In the genomic region with DNA sequence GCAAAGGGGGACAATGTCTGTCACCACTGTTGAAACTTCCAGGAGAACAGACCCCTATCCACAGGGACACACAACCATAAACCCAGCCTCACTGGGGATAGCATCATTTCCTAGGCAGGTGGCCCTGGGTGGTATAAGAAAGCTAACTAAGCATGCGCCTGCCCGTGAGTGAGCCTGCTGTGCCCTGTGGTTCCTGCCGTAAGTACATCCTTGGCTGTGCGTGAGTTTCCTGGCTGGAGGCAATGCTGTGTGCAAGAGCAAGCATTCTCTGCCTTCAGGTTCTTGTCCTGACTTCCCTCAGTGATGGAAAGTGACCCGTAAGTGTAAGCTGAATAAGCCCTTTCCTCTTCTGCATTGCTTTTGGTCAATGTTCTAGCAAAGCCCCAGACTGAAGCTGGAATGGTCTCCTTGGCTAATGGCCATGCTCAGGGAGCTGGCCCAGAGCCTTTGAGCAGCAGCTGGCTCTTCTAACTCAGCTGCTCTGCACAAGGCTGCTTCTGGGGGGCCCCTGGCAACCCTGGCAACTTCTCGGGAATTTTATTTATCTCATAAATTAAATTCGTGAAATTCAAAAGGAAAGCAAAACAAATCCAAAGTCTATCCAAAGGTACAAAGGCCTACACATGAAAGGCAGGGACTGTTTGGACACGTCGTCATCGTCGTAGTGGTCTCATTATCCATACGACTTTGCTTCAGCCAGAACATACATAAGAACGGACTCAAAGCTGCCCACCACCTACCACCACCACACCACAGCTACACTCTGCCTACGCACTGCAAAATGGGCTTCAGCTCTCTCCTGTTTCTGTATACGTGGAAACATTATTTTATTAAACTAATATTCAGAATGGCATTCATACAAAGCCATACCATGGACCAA, we compare ENCODE assay signal across 10 mouse cellular contexts. TPM values are rescaled to one million over a fixed set of nuclear protein-coding genes. Genes with fewer than 3 reads are reported as not detected.
DNase-seq lines count a peak whose midpoint lies in the region; ATAC-seq and TF ChIP-seq lines count a peak whose summit lies in the region.
"Had no signal": no experiment of that assay in that cellular context is flagged by ENCODE, and none has a peak within 500 bp of the region (broad histone marks: within the 10 kb centered on the region; RNA-seq: fewer than 3 reads in every experiment).

No protein-coding gene starts in this region.

- peak; percentile 61 for ATAC-seq in forebrain, embryonic 15.5 days (replicated peaks)
- no peak for ATAC-seq in forebrain, embryonic 12.5 days (ENCODE audit: low FRiP score)
- ATAC-seq in lung, embryonic 14.5 days (ENCODE audit: insufficient read depth) = peak; percentile 78
- ATAC-seq in neural tube, embryonic 15.5 days (ENCODE audit: low FRiP score) = no peak

- whole genome bisulfite sequencing in forebrain, embryonic 15.5 days = 31% methylated on average over 15 of the region's 15 CpGs
- 56% methylated on average over 15 of the region's 15 CpGs for WGBS in forebrain, embryonic 12.5 days
- 50% methylated on average over 15 of the region's 15 CpGs for WGBS in lung, embryonic 14.5 days
- WGBS in neural tube, embryonic 15.5 days = 43% methylated on average over 15 of the region's 15 CpGs

- H3K9me3 ChIP-seq in forebrain, embryonic 15.5 days = no peaks in the 10 kb centered on the region
- H3K9me3 ChIP-seq in forebrain, embryonic 12.5 days = no peaks in the 10 kb centered on the region
- no peaks in the 10 kb centered on the region for H3K9me3 ChIP-seq in lung, embryonic 14.5 days (ENCODE audit: low read depth, low read length)
- no peaks in the 10 kb centered on the region for H3K9me3 ChIP-seq in neural tube, embryonic 15.5 days (replicated peaks)

- no peak for TF ChIP-seq CTCF in lung, embryonic 14.5 days (IDR thresholded peaks at IDR 0.05; ENCODE audit: low read depth)

- no peak overlapping the region for H3K9ac ChIP-seq in forebrain, embryonic 15.5 days (replicated peaks)
- no peak overlapping the region for H3K9ac ChIP-seq in forebrain, embryonic 12.5 days
- no peak overlapping the region for H3K9ac ChIP-seq in lung, embryonic 14.5 days
- H3K9ac ChIP-seq in neural tube, embryonic 15.5 days (replicated peaks) = no peak overlapping the region

- H3K4me2 ChIP-seq in forebrain, embryonic 15.5 days (replicated peaks) = no peak overlapping the region
- H3K4me2 ChIP-seq in forebrain, embryonic 12.5 days = no peak overlapping the region
- H3K4me2 ChIP-seq in lung, embryonic 14.5 days = 0 out of 2 replicates have a peak overlapping the region, but pooled peaks have one; percentile 15
- no peak overlapping the region for H3K4me2 ChIP-seq in neural tube, embryonic 15.5 days

- DNase-seq in lung, embryonic 14.5 days = peak; percentile 89
- DNase-seq in lung, postnatal 25 days (ENCODE audit: low spot score) = no peak
- peak; percentile 68 for DNase-seq in kidney, postnatal 14 days
- DNase-seq in left cerebral cortex, adult 8-10 months (ENCODE audit: low spot score in 2 of 2) = no peak
- DNase-seq in thymus, postnatal 36 days = no peak
- DNase-seq: cerebellum, adult 8-10 months had no signal

- no peak overlapping the region for H3K27ac ChIP-seq in forebrain, embryonic 15.5 days (replicated peaks)
- no peak overlapping the region for H3K27ac ChIP-seq in forebrain, embryonic 12.5 days
- H3K27ac ChIP-seq in lung, embryonic 14.5 days (ENCODE audit: low read depth) = peak overlapping the region; percentile 74
- peak overlapping the region; percentile 45; the same call in 1 of the 2 replicates for H3K27ac ChIP-seq in neural tube, embryonic 15.5 days (replicated peaks)

- H3K27me3 ChIP-seq in forebrain, embryonic 15.5 days = no peaks in the 10 kb centered on the region
- peaks cover 10% of the 10 kb centered on the region; the same call in 1 of the 2 replicates for H3K27me3 ChIP-seq in forebrain, embryonic 12.5 days
- H3K27me3 ChIP-seq in lung, embryonic 14.5 days (ENCODE audit: insufficient read depth, low read length) = no peaks in the 10 kb centered on the region
- H3K27me3 ChIP-seq in neural tube, embryonic 15.5 days (replicated peaks) = no peaks in the 10 kb centered on the region

- H3K4me3 ChIP-seq in forebrain, embryonic 15.5 days = no peak overlapping the region
- H3K4me3 ChIP-seq in forebrain, embryonic 12.5 days (replicated peaks) = no peak overlapping the region
- H3K4me3 ChIP-seq in lung, embryonic 14.5 days (ENCODE audit: low read depth, low read length) = no peak overlapping the region
- H3K4me3 ChIP-seq in neural tube, embryonic 15.5 days (replicated peaks) = no peak overlapping the region

- peaks cover 19% of the 10 kb centered on the region for H3K4me1 ChIP-seq in forebrain, embryonic 15.5 days
- H3K4me1 ChIP-seq in forebrain, embryonic 12.5 days = peaks cover 30% of the 10 kb centered on the region
- H3K4me1 ChIP-seq in lung, embryonic 14.5 days (ENCODE audit: insufficient read depth) = peaks cover 33% of the 10 kb centered on the region
- peaks cover 30% of the 10 kb centered on the region for H3K4me1 ChIP-seq in neural tube, embryonic 15.5 days

- no peaks in the 10 kb centered on the region for H3K36me3 ChIP-seq in forebrain, embryonic 15.5 days
- H3K36me3 ChIP-seq in forebrain, embryonic 12.5 days (replicated peaks) = no peaks in the 10 kb centered on the region
- no peaks in the 10 kb centered on the region for H3K36me3 ChIP-seq in lung, embryonic 14.5 days (ENCODE audit: insufficient read depth)
- H3K36me3 ChIP-seq in neural tube, embryonic 15.5 days = no peaks in the 10 kb centered on the region

RNA-seq across cellular contexts. Expression of a gene that starts 50.7 kb away (rescaled TPM):
- 0.32 and 0.56 TPM in 2 replicates for polyA plus RNA-seq in forebrain, embryonic 15.5 days (2015; fragmentation: Nextera tagmentation; extraction: Ambion mirVana)
- 0.66 and 0.78 TPM in 2 replicates for polyA plus RNA-seq in forebrain, embryonic 12.5 days (2016; fragmentation: Nextera tagmentation; extraction: Ambion mirVana)
- 0.12 and 0.68 TPM in 2 replicates for polyA plus RNA-seq in lung, embryonic 14.5 days (2014; fragmentation: Nextera tagmentation; extraction: Ambion mirVana)
- polyA plus RNA-seq in neural tube, embryonic 15.5 days (2015; fragmentation: Nextera tagmentation; extraction: Ambion mirVana) = 0.09 and 0.88 TPM in 2 replicates
- under 1 TPM; 0.11 to 0.51 (median 0.27) TPM for total RNA-seq in left cerebral cortex, adult 8-10 months (2022)
- total RNA-seq: megakaryocyte-erythroid progenitor cell, adult 5-6 weeks had no signal

Comparison
In these comparisons a context has a peak if more than half of its experiments do, and no peak if none do; other contexts are left out.
1. ATAC-seq: peak in forebrain, embryonic 15.5 days (single experiment) and lung, embryonic 14.5 days (single experiment); none in forebrain, embryonic 12.5 days (single experiment) and neural tube, embryonic 15.5 days (single experiment).
2. DNase-seq: peak in lung, embryonic 14.5 days (single experiment) and kidney, postnatal 14 days (single experiment); none in lung, postnatal 25 days (single experiment), left cerebral cortex, adult 8-10 months (0 of 2) and thymus, postnatal 36 days (0 of 2).
3. H3K27ac ChIP-seq: peak in lung, embryonic 14.5 days (single experiment) and neural tube, embryonic 15.5 days (single experiment); none in forebrain, embryonic 15.5 days (single experiment) and forebrain, embryonic 12.5 days (single experiment).